Mouse (Mus musculus): Measurements from ENCODE around the gene Zfp523. TPM values are rescaled to one million over a fixed set of nuclear protein-coding genes. Genes with fewer than 3 reads are reported as not detected.

The Zfp523 gene
- polyA plus RNA-seq, 2 experiments, result 4.3 to 6.1 TPM

GRCm38 (mm10) chr17:28188313-28188712 is 11.4 kb downstream of the Zfp523 start:
- no peak overlapping the region for H3K9ac ChIP-seq (replicated peaks)
- DNase-seq (ENCODE audit: low read depth in 3 of 3, low spot score in 3 of 3) (no peak), ATAC-seq (ENCODE audit: insufficient read depth) (no peak)
- no peak overlapping the region for H3K27ac ChIP-seq
- H3K4me3 ChIP-seq (ENCODE audit: insufficient read depth in 1 of 2, low read depth in 2 of 2, low read length in 2 of 2), result no peak overlapping the region
- peaks cover 0 to 2% of the 10 kb centered on the region in 2 experiments; a peak in 2 of 4 replicates for H3K4me1 ChIP-seq (replicated peaks; ENCODE audit: control insufficient read depth in 2 of 2, insufficient read depth in 2 of 2, low read length in 1 of 2)
- whole genome bisulfite sequencing (ENCODE audit: insufficient replicate concordance), result 66% methylated on average over 5 of the region's 5 CpGs
- TF ChIP-seq CTCF (IDR thresholded peaks at IDR 0.05; ENCODE audit: low read depth) (no peak), EP300 (IDR thresholded peaks at IDR 0.05; ENCODE audit: low read depth) (no peak)
- H3K36me3 ChIP-seq (replicated peaks; ENCODE audit: control insufficient read depth, insufficient read depth, low read depth), result no peaks in the 10 kb centered on the region
- no peaks in the 10 kb centered on the region for H3K9me3 ChIP-seq (ENCODE audit: control insufficient read depth, low read length)
- H3K4me2 ChIP-seq (ENCODE audit: low read depth), result no peak overlapping the region
- H3K27me3 ChIP-seq (ENCODE audit: control insufficient read depth, insufficient read depth, low read length), result no peaks in the 10 kb centered on the region

- no peak overlapping the region for H3K4me3 ChIP-seq (ENCODE audit: insufficient read depth in 1 of 2, low read depth in 2 of 2, low read length in 2 of 2)
- H3K4me1 ChIP-seq (replicated peaks; ENCODE audit: control insufficient read depth in 2 of 2, insufficient read depth in 2 of 2, low read length in 1 of 2), result no peaks in the 10 kb centered on the region
- 67% methylated on average over 1 of the region's 1 CpGs for WGBS (ENCODE audit: insufficient replicate concordance)
- no peak overlapping the region for H3K4me2 ChIP-seq (ENCODE audit: low read depth)
- H3K27me3 ChIP-seq (ENCODE audit: control insufficient read depth, insufficient read depth, low read length), result no peaks in the 10 kb centered on the region
- ATAC-seq (ENCODE audit: insufficient read depth) (no peak), DNase-seq (ENCODE audit: low read depth in 3 of 3, low spot score in 3 of 3) (no peak)
- no peak overlapping the region for H3K9ac ChIP-seq (replicated peaks)
- H3K36me3 ChIP-seq (replicated peaks; ENCODE audit: control insufficient read depth, insufficient read depth, low read depth), result no peaks in the 10 kb centered on the region
- H3K27ac ChIP-seq, result no peak overlapping the region
- H3K9me3 ChIP-seq (ENCODE audit: control insufficient read depth, low read length), result no peaks in the 10 kb centered on the region
- TF ChIP-seq EP300 (IDR thresholded peaks at IDR 0.05; ENCODE audit: low read depth), result no peak
Observed at GRCm38 (mm10) chr17:28192754-28193153, 15.8 kb downstream of the Zfp523 start.

GRCm38 (mm10) chr17:28193559-28193958 is 16.6 kb downstream of the Zfp523 start:
- no peak overlapping the region for H3K27ac ChIP-seq
- no peaks in the 10 kb centered on the region for H3K9me3 ChIP-seq (ENCODE audit: control insufficient read depth, low read length)
- ATAC-seq (ENCODE audit: insufficient read depth) (no peak), DNase-seq (ENCODE audit: low read depth in 3 of 3, low spot score in 3 of 3) (no peak)
- no peak for TF ChIP-seq EP300 (IDR thresholded peaks at IDR 0.05; ENCODE audit: low read depth)
- TF ChIP-seq CTCF (IDR thresholded peaks at IDR 0.05; ENCODE audit: low read depth), result no peak
- no peak overlapping the region for H3K4me3 ChIP-seq (ENCODE audit: insufficient read depth in 1 of 2, low read depth in 2 of 2, low read length in 2 of 2)
- H3K27me3 ChIP-seq (ENCODE audit: control insufficient read depth, insufficient read depth, low read length), result no peaks in the 10 kb centered on the region
- no peak overlapping the region for H3K9ac ChIP-seq (replicated peaks)
- WGBS (ENCODE audit: insufficient replicate concordance), result 61% methylated on average over 3 of the region's 3 CpGs
- H3K4me2 ChIP-seq (ENCODE audit: low read depth), result no peak overlapping the region
- H3K36me3 ChIP-seq (replicated peaks; ENCODE audit: control insufficient read depth, insufficient read depth, low read depth), result no peaks in the 10 kb centered on the region
- H3K4me1 ChIP-seq (replicated peaks; ENCODE audit: control insufficient read depth in 2 of 2, insufficient read depth in 2 of 2, low read length in 1 of 2), result no peaks in the 10 kb centered on the region

GRCm38 (mm10) chr17:28195033-28195432 is 18.1 kb downstream of the Zfp523 start:
- ATAC-seq (ENCODE audit: insufficient read depth) (no peak), DNase-seq (ENCODE audit: low read depth in 3 of 3, low spot score in 3 of 3) (no peak)
- Histone ChIP-seq H3K4me3 (ENCODE audit: insufficient read depth in 1 of 2, low read depth in 2 of 2, low read length in 2 of 2) (no peak overlapping the region), H3K36me3 (replicated peaks; ENCODE audit: control insufficient read depth, insufficient read depth, low read depth) (no peaks in the 10 kb centered on the region), H3K9me3 (ENCODE audit: control insufficient read depth, low read length) (no peaks in the 10 kb centered on the region), H3K27ac (no peak overlapping the region), H3K4me2 (ENCODE audit: low read depth) (no peak overlapping the region), H3K27me3 (ENCODE audit: control insufficient read depth, insufficient read depth, low read length) (no peaks in the 10 kb centered on the region), H3K9ac (replicated peaks) (no peak overlapping the region), H3K4me1 (replicated peaks; ENCODE audit: control insufficient read depth in 2 of 2, insufficient read depth in 2 of 2, low read length in 1 of 2) (no peaks in the 10 kb centered on the region)
- TF ChIP-seq CTCF (IDR thresholded peaks at IDR 0.05; ENCODE audit: low read depth) (no peak), EP300 (IDR thresholded peaks at IDR 0.05; ENCODE audit: low read depth) (no peak)
- WGBS (ENCODE audit: insufficient replicate concordance), result 71% methylated on average over 10 of the region's 10 CpGs

- ATAC-seq (ENCODE audit: insufficient read depth) (no peak), DNase-seq (ENCODE audit: low read depth in 3 of 3, low spot score in 3 of 3) (no peak)
- no peaks in the 10 kb centered on the region for H3K27me3 ChIP-seq (ENCODE audit: control insufficient read depth, insufficient read depth, low read length)
- no peaks in the 10 kb centered on the region for H3K4me1 ChIP-seq (replicated peaks; ENCODE audit: control insufficient read depth in 2 of 2, insufficient read depth in 2 of 2, low read length in 1 of 2)
- TF ChIP-seq EP300 (IDR thresholded peaks at IDR 0.05; ENCODE audit: low read depth) (no peak), CTCF (IDR thresholded peaks at IDR 0.05; ENCODE audit: low read depth) (no peak)
- 77% methylated on average over 18 of the region's 18 CpGs for WGBS (ENCODE audit: insufficient replicate concordance)
- no peak overlapping the region for H3K9ac ChIP-seq (replicated peaks)
- no peak overlapping the region for H3K4me2 ChIP-seq (ENCODE audit: low read depth)
- H3K36me3 ChIP-seq (replicated peaks; ENCODE audit: control insufficient read depth, insufficient read depth, low read depth), result no peaks in the 10 kb centered on the region
- H3K4me3 ChIP-seq (ENCODE audit: insufficient read depth in 1 of 2, low read depth in 2 of 2, low read length in 2 of 2), result no peak overlapping the region
- no peak overlapping the region for H3K27ac ChIP-seq
- no peaks in the 10 kb centered on the region for H3K9me3 ChIP-seq (ENCODE audit: control insufficient read depth, low read length)
Observed at GRCm38 (mm10) chr17:28197646-28198045, 20.7 kb downstream of the Zfp523 start.

Data from liver, embryonic 14.5 days (tissue).